Mouse (Mus musculus) erythroblast, embryonic 14.5 days (primary cell): ENCODE measurements around the gene Tmem136. TPM values are rescaled to one million over a fixed set of nuclear protein-coding genes. Genes with fewer than 3 reads are reported as not detected.

Source experiments
- H3K27me3 ChIP-seq: 2 replicates; pipeline ENCODE4 v1.6.1; 2012; ENCODE audit warnings: inconsistent platforms; ENCODE audit not compliant: control insufficient read depth
- H3K36me3 ChIP-seq: 2 replicates; pipeline ENCODE4 v1.6.1; 2012; ENCODE audit warnings: mild to moderate bottlenecking, inconsistent platforms; ENCODE audit not compliant: control insufficient read depth
- H3K4me1 ChIP-seq: 2 replicates; pipeline ENCODE4 v1.6.1; 2012; ENCODE audit warnings: inconsistent platforms; ENCODE audit not compliant: control insufficient read depth
- H3K4me3 ChIP-seq: replicated peaks from 2 replicates; pipeline ENCODE3; 2012; ENCODE audit warnings: moderate library complexity, mild to moderate bottlenecking, inconsistent platforms
- H3K9me3 ChIP-seq: 2 replicates; pipeline ENCODE4 v1.6.1; 2012; ENCODE audit warnings: low read length, inconsistent platforms, mixed read lengths; ENCODE audit not compliant: control insufficient read depth
- GATA1 ChIP-seq: IDR thresholded peaks from 2 replicates; pipeline ENCODE4 v1.6.1; 2012; ENCODE audit warnings: low read length, inconsistent platforms, mixed read lengths
- TAL1 ChIP-seq: IDR thresholded peaks from 3 replicates; pipeline ENCODE4 v1.6.1; 2012; ENCODE audit warnings: low read length, inconsistent platforms, mixed read lengths
- polyA plus RNA-seq: library from polyadenylated mRNA; stranded (reverse); fragments of >175 nt; gene quantifications from 2 replicates; pipeline ENCODE4 v1.2.3, GENCODE M21; 2012

Gene Tmem136
- polyA plus RNA-seq = not detected in 2 replicates

- Histone ChIP-seq H3K4me3 (peak within 1 kb of the TSS; percentile 83), H3K27me3 (peaks cover 92% of the 10 kb centered on the region), H3K9me3 (no peaks in the 10 kb centered on the region; the same call in 1 of the 2 replicates), H3K36me3 (no peaks in the 10 kb centered on the region), H3K4me1 (peaks cover 47% of the 10 kb centered on the region)
- TF ChIP-seq TAL1 (peak; percentile 77), GATA1 (peak; percentile 67)
These were observed at the start of gene Tmem136 for GRCm38 (mm10) chr9:43116134-43116996. TSS of gene Tmem136 (minus strand) at chr9:43116570.

- TF ChIP-seq GATA1 = no peak
- TF ChIP-seq TAL1 = no peak
- H3K9me3 ChIP-seq = no peaks in the 10 kb centered on the region
- no peaks in the 10 kb centered on the region for H3K36me3 ChIP-seq
- no peaks in the 10 kb centered on the region for H3K4me1 ChIP-seq
- no peak overlapping the region for H3K4me3 ChIP-seq
- peaks cover 3% of the 10 kb centered on the region; the same call in 1 of the 2 replicates for H3K27me3 ChIP-seq
These were observed 39.6 kb upstream of the Tmem136 start for GRCm38 (mm10) chr9:43155960-43156359.

GRCm38 (mm10) chr9:43151779-43152178 is 35.4 kb upstream of the Tmem136 start:
- no peaks in the 10 kb centered on the region for H3K4me1 ChIP-seq
- peaks cover 7% of the 10 kb centered on the region for H3K27me3 ChIP-seq
- H3K36me3 ChIP-seq = no peaks in the 10 kb centered on the region
- TF ChIP-seq TAL1 (no peak), GATA1 (no peak)
- H3K9me3 ChIP-seq = no peaks in the 10 kb centered on the region
- H3K4me3 ChIP-seq = no peak overlapping the region

GRCm38 (mm10) chr9:43150957-43151356 is 34.6 kb upstream of the Tmem136 start:
- Histone ChIP-seq H3K36me3 (no peaks in the 10 kb centered on the region), H3K9me3 (no peaks in the 10 kb centered on the region), H3K4me3 (no peak overlapping the region), H3K4me1 (no peaks in the 10 kb centered on the region), H3K27me3 (peaks cover 7% of the 10 kb centered on the region)
- no peak for TF ChIP-seq TAL1
- no peak for TF ChIP-seq GATA1

GRCm38 (mm10) chr9:43150075-43150474 is 33.7 kb upstream of the Tmem136 start:
- H3K9me3 ChIP-seq = no peaks in the 10 kb centered on the region
- H3K4me1 ChIP-seq = no peaks in the 10 kb centered on the region
- no peak for TF ChIP-seq GATA1
- no peak for TF ChIP-seq TAL1
- peaks cover 7% of the 10 kb centered on the region for H3K27me3 ChIP-seq
- no peaks in the 10 kb centered on the region for H3K36me3 ChIP-seq
- no peak overlapping the region for H3K4me3 ChIP-seq

- no peak for TF ChIP-seq TAL1
- no peak for TF ChIP-seq GATA1
- Histone ChIP-seq H3K36me3 (no peaks in the 10 kb centered on the region), H3K27me3 (peaks cover 7% of the 10 kb centered on the region), H3K9me3 (no peaks in the 10 kb centered on the region), H3K4me1 (no peaks in the 10 kb centered on the region), H3K4me3 (no peak overlapping the region)
These were observed 33.1 kb upstream of the Tmem136 start for GRCm38 (mm10) chr9:43149498-43149897.

- H3K27me3 ChIP-seq = peaks cover 2% of the 10 kb centered on the region
- no peaks in the 10 kb centered on the region for H3K4me1 ChIP-seq
- TF ChIP-seq GATA1 (no peak), TAL1 (no peak)
- no peak overlapping the region for H3K4me3 ChIP-seq
- no peaks in the 10 kb centered on the region for H3K36me3 ChIP-seq
- H3K9me3 ChIP-seq = no peaks in the 10 kb centered on the region
These were observed 28.8 kb upstream of the Tmem136 start for GRCm38 (mm10) chr9:43145196-43145595.

- Histone ChIP-seq H3K9me3 (no peaks in the 10 kb centered on the region), H3K27me3 (no peaks in the 10 kb centered on the region; the same call in 1 of the 2 replicates), H3K4me1 (no peaks in the 10 kb centered on the region), H3K36me3 (no peaks in the 10 kb centered on the region), H3K4me3 (no peak overlapping the region)
- no peak for TF ChIP-seq GATA1
- TF ChIP-seq TAL1 = no peak
These were observed 27.9 kb upstream of the Tmem136 start for GRCm38 (mm10) chr9:43144206-43144810.

GRCm38 (mm10) chr9:43141839-43142238 is 25.5 kb upstream of the Tmem136 start:
- Histone ChIP-seq H3K27me3 (no peaks in the 10 kb centered on the region; the same call in 1 of the 2 replicates), H3K9me3 (no peaks in the 10 kb centered on the region)

More at GRCm38 (mm10) chr9:43141839-43142238, 25.5 kb upstream of the Tmem136 start:
- TF ChIP-seq GATA1 = no peak
- Histone ChIP-seq H3K4me3 (no peak overlapping the region), H3K4me1 (no peaks in the 10 kb centered on the region), H3K36me3 (no peaks in the 10 kb centered on the region)
